Mouse (Mus musculus) megakaryocyte, embryonic 14.5 days (primary cell): Measurements from ENCODE around the gene Wdtc1.

Experiments used
- FLI1 ChIP-seq: IDR thresholded peaks from 2 replicates; pipeline ENCODE4 v1.6.1; 2012; ENCODE audit warnings: low read length, inconsistent platforms, mixed read lengths
- GATA1 ChIP-seq: IDR thresholded peaks from 3 replicates; pipeline ENCODE4 v1.6.1; 2012; ENCODE audit warnings: mixed read lengths, low read length, inconsistent platforms, borderline replicate concordance

GRCm38 (mm10) chr4:133302668-133303067 is 50.6 kb downstream of the Wdtc1 start:
- TF ChIP-seq GATA1 = no peak
- TF ChIP-seq FLI1 = no peak
